Mouse (Mus musculus) limb, embryonic 12.5 days (tissue): ENCODE data around the gene Ppp1r14c. TPM values are rescaled to one million over a fixed set of nuclear protein-coding genes. Genes with fewer than 3 reads are reported as not detected.

Experiments
- ATAC-seq: fragments of 200-750 bp; cut with Nextera tagmentation; 2 replicates; pipeline ENCODE4 v1.8.0; 2017; ENCODE audit warnings: low read depth, moderate TSS enrichment; ENCODE audit not compliant: insufficient number of reproducible peaks, insufficient read depth, low FRiP score, low TSS enrichment
- H3K27ac ChIP-seq: fragments of 300-500 bp; sonication (generic); 2 replicates; pipeline ENCODE4 v1.5.1; 2016; ENCODE audit warnings: mild to moderate bottlenecking, moderate library complexity
- H3K27me3 ChIP-seq: fragments of 300-500 bp; sonication (generic); 2 replicates; pipeline ENCODE4 v1.6.1; 2016; ENCODE audit warnings: mild to moderate bottlenecking, moderate library complexity
- H3K36me3 ChIP-seq: fragments of 300-500 bp; sonication (generic); 2 replicates; pipeline ENCODE4 v1.6.1; 2016; ENCODE audit warnings: mild to moderate bottlenecking, moderate library complexity
- H3K4me1 ChIP-seq: fragments of 300-500 bp; sonication (generic); replicated peaks from 2 replicates; pipeline ENCODE4 v1.6.1; 2016
- H3K4me2 ChIP-seq: fragments of 300-500 bp; sonication (generic); 2 replicates; pipeline ENCODE4 v1.6.1; 2016; ENCODE audit warnings: mild to moderate bottlenecking, moderate library complexity
- H3K4me3 ChIP-seq: fragments of 300-500 bp; sonication (generic); replicated peaks from 2 replicates; pipeline ENCODE4 v1.5.1; 2016; ENCODE audit warnings: mild to moderate bottlenecking
- H3K9ac ChIP-seq: fragments of 300-500 bp; sonication (generic); replicated peaks from 2 replicates; pipeline ENCODE4 v1.6.1; 2016; ENCODE audit warnings: mild to moderate bottlenecking, moderate library complexity
- H3K9me3 ChIP-seq: fragments of 300-500 bp; sonication (generic); 2 replicates; pipeline ENCODE4 v1.6.1; 2016; ENCODE audit warnings: mild to moderate bottlenecking, moderate library complexity
- WGBS: fragments of 180-500 bp; shearing (Covaris S2); methylation state at CpG from one replicate; pipeline ENCODE4 v1.1.7; 2016; 5-methylcytosine and 5-hydroxymethylcytosine counted together
- polyA plus RNA-seq: library from polyadenylated mRNA; unstranded; fragments of >200 nt; fragmentation: Nextera tagmentation; extraction: Ambion mirVana; gene quantifications from 2 replicates; pipeline ENCODE4 v1.2.1, GENCODE M21; 2016

Gene Ppp1r14c
- polyA plus RNA-seq, 1 experiment from 2014 or later: 4.1 TPM

GRCm38 (mm10) chr10:3403416-3404137 lies 37.7 kb downstream of the Ppp1r14c start:
- Histone ChIP-seq H3K36me3 (no peaks in the 10 kb centered on the region), H3K4me3 (no peak overlapping the region), H3K9ac (no peak overlapping the region), H3K9me3 (no peaks in the 10 kb centered on the region), H3K27ac (no peak overlapping the region), H3K4me2 (no peak overlapping the region), H3K27me3 (no peaks in the 10 kb centered on the region), H3K4me1 (peaks cover 6% of the 10 kb centered on the region)
- ATAC-seq: no peak
- 83% methylated on average over 7 of the region's 7 CpGs for WGBS

GRCm38 (mm10) chr10:3404362-3404761 lies 38.5 kb downstream of the Ppp1r14c start:
- Histone ChIP-seq H3K36me3 (no peaks in the 10 kb centered on the region), H3K27ac (no peak overlapping the region), H3K4me1 (peaks cover 13% of the 10 kb centered on the region), H3K27me3 (no peaks in the 10 kb centered on the region), H3K4me2 (no peak overlapping the region), H3K4me3 (no peak overlapping the region), H3K9ac (no peak overlapping the region), H3K9me3 (no peaks in the 10 kb centered on the region)
- no peak for ATAC-seq
- 88% methylated on average over 4 of the region's 4 CpGs for WGBS

GRCm38 (mm10) chr10:3406280-3406679 lies 40.4 kb downstream of the Ppp1r14c start:
- Histone ChIP-seq H3K36me3 (no peaks in the 10 kb centered on the region), H3K4me3 (no peak overlapping the region), H3K9ac (no peak overlapping the region), H3K4me1 (peaks cover 14% of the 10 kb centered on the region), H3K9me3 (no peaks in the 10 kb centered on the region), H3K27ac (no peak overlapping the region), H3K4me2 (no peak overlapping the region), H3K27me3 (no peaks in the 10 kb centered on the region)
- ATAC-seq: no peak
- 83% methylated on average over 2 of the region's 2 CpGs for WGBS

- ATAC-seq: no peak
- WGBS: 71% methylated on average over 6 of the region's 6 CpGs
- H3K4me3 ChIP-seq: no peak overlapping the region
These were observed 42.3 kb downstream of the Ppp1r14c start for GRCm38 (mm10) chr10:3408036-3408661.

GRCm38 (mm10) chr10:3408699-3409098 lies 42.8 kb downstream of the Ppp1r14c start:
- H3K27ac ChIP-seq: no peak overlapping the region
- no peaks in the 10 kb centered on the region for H3K9me3 ChIP-seq
- H3K27me3 ChIP-seq: no peaks in the 10 kb centered on the region
- no peaks in the 10 kb centered on the region for H3K36me3 ChIP-seq
- 69% methylated on average over 3 of the region's 3 CpGs for WGBS
- no peak for ATAC-seq
- H3K4me1 ChIP-seq: peaks cover 14% of the 10 kb centered on the region
- no peak overlapping the region for H3K4me2 ChIP-seq
- no peak overlapping the region for H3K4me3 ChIP-seq
- no peak overlapping the region for H3K9ac ChIP-seq

More at GRCm38 (mm10) chr10:3408036-3408661, 42.3 kb downstream of the Ppp1r14c start:
- H3K9ac ChIP-seq: no peak overlapping the region
- H3K4me2 ChIP-seq: no peak overlapping the region
- H3K27ac ChIP-seq: no peak overlapping the region
- no peaks in the 10 kb centered on the region for H3K27me3 ChIP-seq
- H3K9me3 ChIP-seq: no peaks in the 10 kb centered on the region
- H3K4me1 ChIP-seq: peaks cover 14% of the 10 kb centered on the region
- no peaks in the 10 kb centered on the region for H3K36me3 ChIP-seq

- Histone ChIP-seq H3K27ac (no peak overlapping the region), H3K9me3 (no peaks in the 10 kb centered on the region), H3K27me3 (no peaks in the 10 kb centered on the region), H3K4me2 (no peak overlapping the region), H3K36me3 (no peaks in the 10 kb centered on the region), H3K4me3 (no peak overlapping the region), H3K4me1 (peaks cover 15% of the 10 kb centered on the region), H3K9ac (no peak overlapping the region)
- ATAC-seq: no peak
- 68% methylated on average over 3 of the region's 3 CpGs for WGBS
These were observed 45.4 kb downstream of the Ppp1r14c start for GRCm38 (mm10) chr10:3411222-3411621.

GRCm38 (mm10) chr10:3411639-3412038 lies 45.8 kb downstream of the Ppp1r14c start:
- no peak for ATAC-seq
- Histone ChIP-seq H3K4me2 (no peak overlapping the region), H3K9me3 (no peaks in the 10 kb centered on the region), H3K27me3 (no peaks in the 10 kb centered on the region), H3K4me1 (peaks cover 19% of the 10 kb centered on the region), H3K4me3 (no peak overlapping the region), H3K9ac (no peak overlapping the region), H3K27ac (no peak overlapping the region), H3K36me3 (no peaks in the 10 kb centered on the region)
- 76% methylated on average over 2 of the region's 2 CpGs for WGBS

- Histone ChIP-seq H3K4me1 (peaks cover 16% of the 10 kb centered on the region), H3K36me3 (no peaks in the 10 kb centered on the region), H3K27ac (no peak overlapping the region), H3K4me2 (no peak overlapping the region), H3K9ac (no peak overlapping the region), H3K4me3 (no peak overlapping the region), H3K9me3 (no peaks in the 10 kb centered on the region), H3K27me3 (no peaks in the 10 kb centered on the region)
- WGBS: 64% methylated on average over 5 of the region's 5 CpGs
- ATAC-seq: no peak
These were observed 49.0 kb downstream of the Ppp1r14c start for GRCm38 (mm10) chr10:3414813-3415212.

- Histone ChIP-seq H3K27me3 (no peaks in the 10 kb centered on the region), H3K9me3 (no peaks in the 10 kb centered on the region), H3K36me3 (no peaks in the 10 kb centered on the region), H3K4me1 (peaks cover 16% of the 10 kb centered on the region), H3K9ac (no peak overlapping the region), H3K4me2 (no peak overlapping the region), H3K27ac (no peak overlapping the region), H3K4me3 (no peak overlapping the region)
- 33% methylated on average over 4 of the region's 4 CpGs for WGBS
- no peak for ATAC-seq
These were observed 50.7 kb downstream of the Ppp1r14c start for GRCm38 (mm10) chr10:3416565-3416964.

- Histone ChIP-seq H3K4me1 (peaks cover 16% of the 10 kb centered on the region), H3K4me2 (no peak overlapping the region), H3K36me3 (no peaks in the 10 kb centered on the region), H3K27me3 (no peaks in the 10 kb centered on the region), H3K27ac (no peak overlapping the region), H3K9me3 (no peaks in the 10 kb centered on the region), H3K4me3 (no peak overlapping the region), H3K9ac (no peak overlapping the region)
- 56% methylated on average over 4 of the region's 4 CpGs for WGBS
- no peak for ATAC-seq
These were observed 51.6 kb downstream of the Ppp1r14c start for GRCm38 (mm10) chr10:3417408-3417807.

- no peaks in the 10 kb centered on the region for H3K9me3 ChIP-seq
- no peaks in the 10 kb centered on the region for H3K36me3 ChIP-seq
- H3K27ac ChIP-seq: no peak overlapping the region
- H3K9ac ChIP-seq: no peak overlapping the region
- ATAC-seq: no peak
- no peak overlapping the region for H3K4me3 ChIP-seq
- H3K4me2 ChIP-seq: no peak overlapping the region
- no peaks in the 10 kb centered on the region for H3K4me1 ChIP-seq
- no peaks in the 10 kb centered on the region for H3K27me3 ChIP-seq
These were observed 58.2 kb downstream of the Ppp1r14c start for GRCm38 (mm10) chr10:3424016-3424415.
